Mouse (Mus musculus) MEL (cell line): Measurements from ENCODE around the gene Ugt1a10.

Experiments used
- CTCF ChIP-seq, 3 experiments: IDR thresholded peaks in 2 of 3; conservative IDR thresholded peaks in 1 of 3; 2 replicates each; pipeline ENCODE4 v1.5.1; 2011 to 2012; ENCODE audit warnings: low read length in 3 of 3, low read depth in 2 of 3, mild to moderate bottlenecking in 2 of 3, improper control_type of control experiment in 1 of 3, inconsistent platforms in 1 of 3, mixed read lengths in 1 of 3, moderate library complexity in 1 of 3; ENCODE audit not compliant: control insufficient read depth in 1 of 3, insufficient read depth in 1 of 3, poor library complexity in 1 of 3, severe bottlenecking in 1 of 3
- EP300 ChIP-seq, 2 experiments: IDR thresholded peaks; 2 replicates each; pipeline ENCODE4 v1.6.1; 2011; ENCODE audit warnings: improper control_type of control experiment in 2 of 2, low read length in 2 of 2, low read depth in 1 of 2, mild to moderate bottlenecking in 1 of 2
- GABPA ChIP-seq: IDR thresholded peaks from 2 replicates; pipeline ENCODE4 v1.6.1; 2012; ENCODE audit warnings: low read depth, mild to moderate bottlenecking, inconsistent platforms, low read length, improper control_type of control experiment, moderate library complexity
- KAT2A ChIP-seq: conservative IDR thresholded peaks from 2 replicates; pipeline ENCODE4 v1.6.1; 2012; ENCODE audit warnings: low read depth, low read length, improper control_type of control experiment, inconsistent platforms
- MAZ ChIP-seq: IDR thresholded peaks from 2 replicates; pipeline ENCODE4 v1.6.1; 2012; ENCODE audit warnings: low read depth, mild to moderate bottlenecking, inconsistent platforms, low read length, improper control_type of control experiment
- MXI1 ChIP-seq: IDR thresholded peaks from 2 replicates; pipeline ENCODE4 v1.6.1; 2011; ENCODE audit warnings: mild to moderate bottlenecking, low read depth, low read length, improper control_type of control experiment
- POLR2A ChIP-seq, 2 experiments: IDR thresholded peaks; 2 replicates each; pipeline ENCODE4 v1.6.1; 2011 to 2012; ENCODE audit warnings: low read length in 2 of 2, mild to moderate bottlenecking in 2 of 2, control low read depth in 1 of 2, improper control_type of control experiment in 1 of 2, low read depth in 1 of 2, moderate library complexity in 1 of 2; ENCODE audit not compliant: control insufficient read depth in 1 of 2, insufficient read depth in 1 of 2, poor library complexity in 1 of 2
- SIN3A ChIP-seq: IDR thresholded peaks from 2 replicates; pipeline ENCODE4 v1.6.1; 2012; ENCODE audit warnings: low read length, improper control_type of control experiment, inconsistent platforms
- ZMIZ1 ChIP-seq: IDR thresholded peaks from 2 replicates; pipeline ENCODE4 v1.6.1; 2012; ENCODE audit warnings: low read depth, mild to moderate bottlenecking, inconsistent platforms, low read length, improper control_type of control experiment, moderate library complexity
- ZNF384 ChIP-seq: IDR thresholded peaks from 2 replicates; pipeline ENCODE4 v1.6.1; 2012; ENCODE audit warnings: low read depth, mild to moderate bottlenecking, inconsistent platforms, low read length, improper control_type of control experiment

DNA sequence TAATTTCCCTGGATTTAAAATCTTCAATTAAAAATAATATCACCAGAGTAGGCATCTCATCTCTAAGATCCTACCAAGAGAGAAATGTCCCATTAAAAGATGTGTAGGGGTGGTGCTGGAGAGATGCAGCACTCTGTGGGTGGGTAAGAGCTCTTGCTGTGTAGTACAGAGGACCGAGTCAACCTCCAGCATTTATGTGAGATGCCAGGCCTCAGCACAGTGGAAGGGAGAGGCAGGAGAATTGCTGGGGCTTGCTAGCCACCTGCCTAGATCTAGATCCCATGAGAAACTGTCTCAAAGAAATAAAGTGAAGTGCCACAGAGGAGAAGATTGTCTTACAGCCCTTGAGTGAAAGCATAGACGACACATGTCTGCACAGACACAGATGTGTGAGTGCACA is 161.4 kb downstream of the Ugt1a10 start:
- no peak for TF ChIP-seq CTCF (IDR thresholded peaks at IDR 0.05 in 2 of 3, conservative IDR thresholded peaks at IDR 0.05 in 1 of 3; ENCODE audit: control insufficient read depth in 1 of 3, insufficient read depth in 1 of 3, low read depth in 2 of 3, low read length in 3 of 3, poor library complexity in 1 of 3, severe bottlenecking in 1 of 3)
- TF ChIP-seq MAZ: no peak
- TF ChIP-seq ZNF384: no peak
- no peak for TF ChIP-seq POLR2A (IDR thresholded peaks at IDR 0.05; ENCODE audit: control insufficient read depth in 1 of 2, insufficient read depth in 1 of 2, low read depth in 1 of 2, low read length in 2 of 2, poor library complexity in 1 of 2)
- no peak for TF ChIP-seq SIN3A
- no peak for TF ChIP-seq EP300 (IDR thresholded peaks at IDR 0.05; ENCODE audit: low read depth in 1 of 2, low read length in 2 of 2)
- TF ChIP-seq ZMIZ1: no peak
- TF ChIP-seq MXI1: no peak
- no peak for TF ChIP-seq KAT2A
- TF ChIP-seq GABPA: no peak
